Mouse (Mus musculus) embryonic facial prominence, embryonic 12.5 days (tissue): ENCODE measurements at regions not wholly inside any gene's neighbourhood (a gene's known extent, or its start where the extent isn't known, plus 50 kb on each side); places are given as distances from the start of the nearest gene placed in this dataset.

Experiments
- ATAC-seq: fragments of 200-750 bp; cut with Nextera tagmentation; 2 replicates; pipeline ENCODE4 v1.8.0; 2017; ENCODE audit not compliant: insufficient number of reproducible peaks, insufficient read depth, low FRiP score, low TSS enrichment
- H3K27ac ChIP-seq: fragments of 300-500 bp; sonication (generic); 2 replicates; pipeline ENCODE4 v1.5.1; 2016; ENCODE audit warnings: mild to moderate bottlenecking
- H3K27me3 ChIP-seq: fragments of 300-500 bp; sonication (generic); 2 replicates; pipeline ENCODE4 v1.6.1; 2016; ENCODE audit warnings: mild to moderate bottlenecking, moderate library complexity
- H3K36me3 ChIP-seq: fragments of 300-500 bp; sonication (generic); 2 replicates; pipeline ENCODE4 v1.6.1; 2016; ENCODE audit warnings: mild to moderate bottlenecking
- H3K4me1 ChIP-seq: fragments of 300-500 bp; sonication (generic); 2 replicates; pipeline ENCODE4 v1.6.1; 2016
- H3K4me2 ChIP-seq: fragments of 300-500 bp; sonication (generic); replicated peaks from 2 replicates; pipeline ENCODE4 v1.6.1; 2016; ENCODE audit warnings: mild to moderate bottlenecking, moderate library complexity
- H3K4me3 ChIP-seq: fragments of 300-500 bp; sonication (generic); 2 replicates; pipeline ENCODE4 v1.5.1; 2016; ENCODE audit warnings: mild to moderate bottlenecking
- H3K9ac ChIP-seq: fragments of 300-500 bp; sonication (generic); 2 replicates; pipeline ENCODE4 v1.6.1; 2016; ENCODE audit warnings: mild to moderate bottlenecking, moderate library complexity
- H3K9me3 ChIP-seq: fragments of 300-500 bp; sonication (generic); 2 replicates; pipeline ENCODE4 v1.6.1; 2016; ENCODE audit warnings: mild to moderate bottlenecking, moderate library complexity
- WGBS: fragments of 180-500 bp; shearing (Covaris S2); methylation state at CpG from one replicate; pipeline ENCODE4 v1.1.7; 2016; 5-methylcytosine and 5-hydroxymethylcytosine counted together

DNA sequence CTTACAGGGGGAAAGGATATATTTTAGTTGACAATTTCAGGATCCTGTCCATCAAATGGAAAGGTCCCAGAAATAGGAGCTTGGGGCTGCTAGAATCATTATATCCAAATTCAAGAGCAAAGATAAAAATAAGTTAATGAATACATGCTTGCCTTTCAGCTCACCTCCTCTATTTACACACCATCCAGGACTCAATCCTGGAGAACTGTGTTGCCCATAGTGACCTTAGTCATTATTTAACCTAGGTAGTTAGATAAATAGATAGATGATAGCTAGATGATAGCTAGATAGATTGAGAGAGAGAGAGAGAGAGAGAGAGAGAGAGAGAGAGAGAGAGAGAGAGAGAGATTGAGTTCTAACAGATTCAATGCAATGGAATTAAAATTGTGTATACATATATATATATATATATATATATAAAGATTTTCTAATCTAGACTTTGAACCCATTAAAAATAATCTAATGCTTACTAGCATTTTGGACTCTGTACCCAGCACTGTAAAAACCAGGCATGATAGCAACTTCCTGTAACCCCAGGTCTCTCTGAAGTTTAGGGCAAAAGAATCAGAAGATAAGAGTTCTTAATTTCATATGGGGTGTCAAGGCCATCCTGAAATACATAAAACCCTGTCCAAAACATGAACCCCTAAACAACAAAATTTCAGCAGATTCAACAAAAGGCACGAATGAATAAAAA, 1329.5 kb upstream of the Dsel start:
- no peak for ATAC-seq
- no peak overlapping the region for H3K4me2 ChIP-seq
- H3K9me3 ChIP-seq = no peaks in the 10 kb centered on the region
- no peaks in the 10 kb centered on the region for H3K27me3 ChIP-seq
- WGBS = 83% methylated on average over 1 of the region's 1 CpGs
- H3K36me3 ChIP-seq = no peaks in the 10 kb centered on the region
- no peak overlapping the region for H3K27ac ChIP-seq
- no peak overlapping the region for H3K9ac ChIP-seq
- no peaks in the 10 kb centered on the region for H3K4me1 ChIP-seq
- H3K4me3 ChIP-seq = no peak overlapping the region

- Histone ChIP-seq H3K36me3 (no peaks in the 10 kb centered on the region), H3K4me1 (no peaks in the 10 kb centered on the region), H3K27me3 (no peaks in the 10 kb centered on the region), H3K4me3 (no peak overlapping the region), H3K9ac (no peak overlapping the region), H3K4me2 (no peak overlapping the region), H3K27ac (no peak overlapping the region), H3K9me3 (no peaks in the 10 kb centered on the region)
- 89% methylated on average over 1 of the region's 1 CpGs for WGBS
- no peak for ATAC-seq
Observed at GRCm38 (mm10) chr1:113163173-113163572, 1298.5 kb upstream of the Dsel start.
